Mouse (Mus musculus) small intestine, adult 2 months (tissue): ENCODE data around the gene Ptpn5. TPM values are rescaled to one million over a fixed set of nuclear protein-coding genes. Genes with fewer than 3 reads are reported as not detected.

Source experiments
- H3K27ac ChIP-seq: fragments of 200-500 bp; 2 replicates; pipeline ENCODE4 v1.5.1; 2012; ENCODE audit warnings: low read depth, low read length, control low read depth, inconsistent platforms; ENCODE audit not compliant: insufficient read depth
- H3K27me3 ChIP-seq: fragments of 200-500 bp; 2 replicates; pipeline ENCODE4 v1.6.1; 2012; ENCODE audit warnings: mild to moderate bottlenecking, moderate library complexity, low read length, inconsistent platforms; ENCODE audit not compliant: control insufficient read depth, insufficient read depth
- H3K36me3 ChIP-seq: fragments of 200-500 bp; 2 replicates; pipeline ENCODE4 v1.6.1; 2012; ENCODE audit warnings: mild to moderate bottlenecking, low read length, control low read depth, inconsistent platforms; ENCODE audit not compliant: control insufficient read depth, insufficient read depth
- H3K4me1 ChIP-seq: fragments of 200-500 bp; 2 replicates; pipeline ENCODE4 v1.6.1; 2012; ENCODE audit warnings: low read length, inconsistent platforms, mixed read lengths; ENCODE audit not compliant: control insufficient read depth, insufficient read depth, insufficient read length
- H3K4me3 ChIP-seq: fragments of 200-500 bp; 2 replicates; pipeline ENCODE4 v1.5.1; 2012; ENCODE audit warnings: low read depth, mild to moderate bottlenecking, control low read depth, inconsistent platforms, low read length, moderate library complexity
- CTCF ChIP-seq: fragments of 200-500 bp; IDR thresholded peaks from 2 replicates; pipeline ENCODE4 v1.5.1; 2012; ENCODE audit warnings: low read depth, mild to moderate bottlenecking, control low read depth, inconsistent platforms, low read length, moderate library complexity, mixed read lengths; ENCODE audit not compliant: insufficient replicate concordance, insufficient read length; ENCODE audit errors: extremely low read depth
- POLR2A ChIP-seq: fragments of 200-500 bp; IDR thresholded peaks from 2 replicates; pipeline ENCODE4 v1.6.1; 2012; ENCODE audit warnings: low read depth, mild to moderate bottlenecking, control low read depth, inconsistent platforms, low read length, moderate library complexity
- WGBS: fragments of 180-500 bp; shearing (Covaris S2); methylation state at CpG from one replicate; pipeline ENCODE4 v1.1.7; 2018; 5-methylcytosine and 5-hydroxymethylcytosine counted together
- polyA plus RNA-seq: library from polyadenylated mRNA; depleted of rRNA; stranded (reverse); fragments of >200 nt; gene quantifications from 2 replicates; pipeline ENCODE4 v1.2.3, GENCODE M21; 2012

Ptpn5 gene
- polyA plus RNA-seq, 1 experiment, result 1.1 TPM

- Histone ChIP-seq H3K4me1 (no peaks in the 10 kb centered on the region), H3K4me3 (no peak overlapping the region), H3K27me3 (no peaks in the 10 kb centered on the region), H3K27ac (no peak overlapping the region; the same call in 1 of the 2 replicates), H3K36me3 (no peaks in the 10 kb centered on the region)
- TF ChIP-seq POLR2A (no peak), CTCF (no peak)
- 73% methylated on average over 3 of the region's 3 CpGs for WGBS
Observed at GRCm38 (mm10) chr7:47111121-47111520, 22.4 kb downstream of the Ptpn5 start.

- no peaks in the 10 kb centered on the region for H3K4me1 ChIP-seq
- no peak overlapping the region for H3K4me3 ChIP-seq
- 39% methylated on average over 7 of the region's 7 CpGs for WGBS
- H3K27me3 ChIP-seq, result no peaks in the 10 kb centered on the region
- no peaks in the 10 kb centered on the region for H3K36me3 ChIP-seq
- TF ChIP-seq POLR2A, result no peak
- no peak for TF ChIP-seq CTCF
- no peak overlapping the region for H3K27ac ChIP-seq
Observed at GRCm38 (mm10) chr7:47110511-47110910, 23.0 kb downstream of the Ptpn5 start.

DNA sequence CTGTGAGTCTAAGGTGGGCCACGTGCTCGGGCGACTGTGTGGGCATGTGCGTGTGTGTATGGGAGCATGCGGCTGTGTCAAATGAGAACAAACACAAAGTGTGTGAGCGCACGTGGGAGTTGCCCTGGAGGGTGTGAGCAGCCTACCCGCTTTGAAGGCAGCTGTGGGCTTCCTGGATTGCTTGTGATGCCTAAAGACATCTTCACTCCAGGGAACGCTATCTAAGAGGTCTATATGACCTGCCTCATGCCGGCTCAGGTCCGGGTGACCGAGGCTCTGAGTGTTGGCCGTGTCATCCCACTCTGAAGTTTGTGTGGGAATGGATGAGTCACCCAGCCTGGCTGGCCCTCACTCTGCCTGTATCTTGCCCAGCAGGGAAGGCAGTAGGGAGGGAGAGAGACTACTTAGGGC is 24.7 kb downstream of the Ptpn5 start:
- no peaks in the 10 kb centered on the region for H3K36me3 ChIP-seq
- no peak overlapping the region for H3K4me3 ChIP-seq
- 82% methylated on average over 13 of the region's 13 CpGs for WGBS
- H3K27ac ChIP-seq, result no peak overlapping the region
- no peaks in the 10 kb centered on the region for H3K4me1 ChIP-seq
- TF ChIP-seq POLR2A (no peak), CTCF (no peak)
- no peaks in the 10 kb centered on the region for H3K27me3 ChIP-seq

GRCm38 (mm10) chr7:47106949-47107348 is 26.5 kb downstream of the Ptpn5 start:
- Histone ChIP-seq H3K4me1 (no peaks in the 10 kb centered on the region), H3K27ac (no peak overlapping the region), H3K4me3 (no peak overlapping the region), H3K36me3 (no peaks in the 10 kb centered on the region), H3K27me3 (no peaks in the 10 kb centered on the region)
- no peak for TF ChIP-seq POLR2A
- TF ChIP-seq CTCF, result no peak

DNA sequence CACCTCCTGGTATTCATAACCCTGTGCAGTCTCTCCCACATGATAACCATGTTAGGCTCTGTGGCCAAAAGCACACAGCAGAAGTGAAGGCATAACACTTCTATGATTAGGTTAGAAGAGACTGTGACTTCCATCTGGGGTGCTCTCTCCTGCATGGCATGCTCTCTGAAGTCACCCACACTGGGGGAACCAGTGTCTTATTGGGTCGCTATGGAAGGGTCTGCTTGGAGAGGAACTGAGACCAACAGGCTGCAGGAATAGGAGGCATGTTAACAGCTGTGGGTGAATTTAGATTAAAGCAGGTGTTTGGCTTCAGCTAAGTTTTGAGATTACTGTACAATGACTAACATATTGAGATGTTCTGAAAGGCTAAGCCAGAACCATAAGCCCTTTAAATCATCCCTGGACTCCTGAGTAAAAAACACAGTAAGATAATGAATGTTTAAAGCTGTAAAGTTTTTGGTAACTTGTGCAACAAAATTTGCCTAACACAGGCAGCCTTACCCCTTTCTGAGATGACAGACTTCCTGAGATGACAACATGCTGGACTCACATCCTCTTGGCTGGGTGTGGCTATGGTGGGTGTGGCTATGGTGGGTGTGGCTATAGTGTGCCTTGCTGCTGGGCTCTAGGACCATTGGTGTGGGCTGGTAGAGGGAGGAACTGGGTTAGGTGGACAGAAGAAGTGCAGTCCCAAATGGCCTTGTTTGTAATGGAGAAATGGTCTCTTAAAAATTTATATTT is 29.6 kb downstream of the Ptpn5 start:
- H3K27ac ChIP-seq, result no peak overlapping the region
- H3K36me3 ChIP-seq, result no peaks in the 10 kb centered on the region
- no peaks in the 10 kb centered on the region for H3K27me3 ChIP-seq
- H3K4me3 ChIP-seq, result no peak overlapping the region
- no peaks in the 10 kb centered on the region for H3K4me1 ChIP-seq
- TF ChIP-seq POLR2A (no peak), CTCF (no peak)
- 65% methylated on average over 1 of the region's 1 CpGs for WGBS

DNA sequence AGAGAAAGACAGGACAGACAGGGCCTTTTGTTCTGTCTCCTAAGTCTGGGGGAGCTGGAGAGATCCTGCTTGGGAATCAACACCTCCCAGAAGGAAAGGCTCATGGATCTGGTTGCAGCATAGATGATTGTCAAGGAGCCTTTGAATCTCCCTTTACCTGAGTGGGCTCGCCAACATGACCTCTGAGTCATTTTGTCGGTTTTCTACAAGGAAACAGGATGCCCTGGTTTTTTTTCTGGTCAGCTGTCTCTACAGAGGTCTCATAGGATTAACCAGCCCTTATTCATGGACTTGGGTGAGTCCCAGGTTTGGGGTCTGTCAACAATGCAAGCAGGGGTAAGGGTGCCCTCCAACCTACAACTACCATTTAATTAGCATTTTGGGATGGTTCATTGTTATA is 30.5 kb downstream of the Ptpn5 start:
- Histone ChIP-seq H3K4me3 (no peak overlapping the region), H3K4me1 (no peaks in the 10 kb centered on the region), H3K27me3 (no peaks in the 10 kb centered on the region), H3K27ac (no peak overlapping the region), H3K36me3 (no peaks in the 10 kb centered on the region)
- TF ChIP-seq POLR2A (no peak), CTCF (no peak)
- WGBS, result 47% methylated on average over 2 of the region's 2 CpGs

DNA sequence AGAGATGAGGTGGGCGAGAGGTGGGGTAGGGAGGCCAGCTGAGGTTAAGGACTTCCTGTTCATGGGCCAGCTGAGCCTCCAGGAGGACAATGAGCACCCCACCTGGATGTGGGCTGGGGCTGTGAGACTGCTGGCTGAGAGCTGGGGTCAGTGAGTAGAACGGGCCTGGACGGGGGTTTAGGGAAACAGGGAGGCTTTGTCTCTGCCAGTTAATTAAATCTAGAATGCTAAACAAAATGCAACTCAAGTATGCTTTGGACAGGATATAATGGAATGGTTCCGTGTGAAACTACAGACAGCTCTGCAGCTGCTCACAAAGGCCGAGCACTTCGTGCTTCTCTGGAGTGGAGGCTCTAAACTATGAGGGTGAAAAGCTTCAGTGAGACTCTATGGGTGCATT is 32.9 kb downstream of the Ptpn5 start:
- Histone ChIP-seq H3K27me3 (no peaks in the 10 kb centered on the region), H3K27ac (no peak overlapping the region), H3K36me3 (no peaks in the 10 kb centered on the region), H3K4me1 (no peaks in the 10 kb centered on the region), H3K4me3 (no peak overlapping the region)
- 62% methylated on average over 6 of the region's 6 CpGs for WGBS
- TF ChIP-seq POLR2A (no peak), CTCF (no peak)

- no peaks in the 10 kb centered on the region for H3K36me3 ChIP-seq
Observed at GRCm38 (mm10) chr7:47099306-47099705, 34.2 kb downstream of the Ptpn5 start.

More at GRCm38 (mm10) chr7:47099306-47099705, 34.2 kb downstream of the Ptpn5 start:
- Histone ChIP-seq H3K4me1 (no peaks in the 10 kb centered on the region), H3K4me3 (no peak overlapping the region), H3K27me3 (no peaks in the 10 kb centered on the region), H3K27ac (no peak overlapping the region)
- WGBS, result 75% methylated on average over 7 of the region's 7 CpGs
- no peak for TF ChIP-seq CTCF
- TF ChIP-seq POLR2A, result no peak
